Mouse (Mus musculus) spleen, postnatal 36 days (tissue): ENCODE results near the gene Vmn1r59.
"Not testable (repeated sequence)": the region's sequence is repeated elsewhere in the genome, so short reads cannot be mapped to it uniquely, and the experiment has no call there.

ENCODE experiments used
- DNase-seq, 2 experiments: peaks; one replicate each; pipeline ENCODE4 v3.0.0; 2022; ENCODE audit warnings: low spot score in 2 of 2, mixed read lengths in 1 of 2

The Vmn1r59 gene

DNA sequence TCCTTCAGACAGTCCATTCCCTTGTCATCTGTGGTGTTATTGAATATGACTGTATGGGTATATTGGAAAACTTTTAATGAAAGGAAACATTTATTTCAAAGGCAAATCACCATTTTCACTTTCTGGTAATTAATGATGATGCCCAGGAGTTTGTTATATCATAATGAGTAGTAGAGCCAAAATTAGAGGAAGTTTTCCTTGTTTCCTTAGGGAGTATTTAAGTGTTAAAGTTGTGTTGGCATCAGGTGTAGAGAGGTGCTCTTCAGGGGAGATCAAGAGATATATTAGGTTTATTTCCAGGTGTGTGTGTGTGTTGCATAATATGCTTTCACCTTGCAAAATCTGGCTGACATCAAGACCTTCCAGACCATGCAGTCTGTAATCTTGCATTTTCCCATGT, at the start of gene Vmn1r59:
Vmn1r59 (minus strand) TSS at position 101 of the 400 bp plus-strand sequence.
- DNase-seq: no peak

DNA sequence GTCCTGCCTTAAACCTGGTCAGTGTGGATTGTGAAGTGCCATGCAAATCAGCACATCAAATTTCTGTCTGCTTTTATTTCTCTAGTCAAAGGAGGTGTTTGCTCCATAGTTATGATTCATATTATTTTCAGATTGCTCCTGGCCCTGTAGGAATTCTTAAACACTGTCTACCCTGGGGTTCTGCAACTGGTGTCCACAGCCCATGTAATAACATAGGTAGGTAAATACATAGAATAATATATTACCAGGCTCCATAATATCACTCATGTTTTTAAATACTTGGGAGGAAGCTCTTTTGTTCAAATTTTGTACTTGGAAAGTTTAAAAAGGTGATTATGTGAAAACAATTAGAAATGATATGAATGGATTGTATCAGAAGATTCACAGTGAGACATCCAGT, 37.3 kb upstream of the Vmn1r59 start, which contains the start of gene Vmn2r28:
Vmn2r28 (minus strand) TSS at position 101 of the 400 bp plus-strand sequence.
- not testable (repeated sequence) for DNase-seq

DNA sequence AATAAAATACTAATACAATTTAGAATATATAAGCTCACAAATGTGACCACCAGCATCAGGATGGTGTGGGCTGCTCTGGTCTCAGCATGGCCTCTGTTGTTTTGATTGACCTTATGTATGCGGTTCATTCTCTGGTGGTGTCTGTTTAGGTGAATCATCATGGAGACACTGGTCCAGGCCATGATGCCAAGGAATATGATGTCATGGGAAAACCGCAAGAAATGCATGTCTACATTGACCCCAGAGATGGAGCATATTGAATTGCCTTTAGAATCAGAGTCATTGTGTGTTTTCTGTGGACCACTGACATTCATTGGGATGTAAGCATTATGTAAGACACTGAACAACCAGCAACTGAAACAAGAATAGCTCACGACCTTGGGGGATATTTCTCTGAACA, 2.6 kb downstream of the Vmn1r59 start:
- DNase-seq: not testable (repeated sequence)

DNA sequence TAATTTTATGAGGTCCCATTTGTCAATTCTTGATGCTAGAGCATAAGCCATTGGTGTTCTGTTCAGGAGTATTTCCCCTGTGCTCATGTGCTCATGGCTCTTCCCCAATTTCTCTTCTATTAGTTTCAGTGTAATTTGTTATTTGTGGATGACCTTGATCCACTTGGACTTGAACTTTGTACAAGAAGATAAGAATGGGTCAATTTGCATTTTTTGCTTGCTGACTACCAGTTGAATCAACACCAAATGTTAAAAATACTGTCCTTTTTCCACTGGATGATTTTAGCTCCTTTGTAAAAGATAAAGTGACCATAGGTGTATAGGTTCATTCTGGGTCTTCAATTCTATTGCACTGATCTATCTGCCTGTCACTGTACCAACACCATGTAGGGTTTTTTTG, 7.9 kb downstream of the Vmn1r59 start:
- DNase-seq: no peak

DNA sequence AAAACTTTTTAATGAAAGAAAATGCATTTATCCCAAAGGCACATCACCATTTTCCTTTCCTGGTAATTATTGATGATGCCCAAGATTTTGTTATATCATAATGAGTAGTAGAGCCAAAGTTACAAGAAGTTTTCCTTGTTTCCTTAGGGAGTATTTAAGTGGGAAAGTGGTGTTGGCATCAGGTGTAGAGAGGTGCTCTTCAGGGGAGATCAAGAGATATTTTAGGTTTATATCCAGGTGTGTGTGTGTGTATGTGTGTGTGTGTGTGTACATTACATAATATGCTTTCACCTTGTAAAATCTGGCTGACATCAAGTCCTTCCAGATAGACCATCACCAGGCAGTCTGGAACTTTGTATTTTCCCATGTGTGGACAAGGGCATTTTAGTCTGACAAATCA, 43.3 kb downstream of the Vmn1r59 start, which contains the start of gene Vmn1r58:
Vmn1r58 (minus strand) TSS at position 101 of the 400 bp plus-strand sequence.
- DNase-seq: not testable (repeated sequence)

DNA sequence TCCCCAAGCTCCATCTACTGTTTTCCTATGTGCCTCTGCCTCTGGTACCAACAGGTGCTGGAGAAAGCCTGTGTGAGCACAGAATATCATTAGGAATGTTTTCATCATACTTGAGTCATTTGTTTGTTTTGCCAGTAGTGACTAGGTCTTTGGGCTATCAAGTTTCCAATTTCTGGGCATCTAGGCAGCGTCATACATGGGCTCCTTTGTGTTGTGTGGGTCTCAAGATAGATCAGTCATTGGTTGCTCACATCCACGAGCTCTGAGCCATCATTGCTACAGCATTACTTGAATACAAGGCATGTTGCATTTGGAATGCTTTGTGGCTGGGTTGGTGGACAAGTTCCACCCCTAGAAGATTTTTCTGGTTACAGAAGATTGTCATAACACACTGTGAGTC, 50.4 kb downstream of the Vmn1r59 start:
- DNase-seq: no peak
